Mouse (Mus musculus): ENCODE measurements around the gene Trub2.

- TF ChIP-seq RAD21 (IDR thresholded peaks at IDR 0.05; ENCODE audit: low read depth, low read length) (no peak), ELF1 (IDR thresholded peaks at IDR 0.05; ENCODE audit: low read depth, low read length) (no peak), POLR2A (IDR thresholded peaks at IDR 0.05; ENCODE audit: low read depth, low read length) (no peak), CTCF (conservative IDR thresholded peaks at IDR 0.05 in 1 of 2, IDR thresholded peaks at IDR 0.05 in 1 of 2; ENCODE audit: low read depth in 2 of 2, low read length in 2 of 2) (no peak), IRF4 (IDR thresholded peaks at IDR 0.05; ENCODE audit: low read depth, low read length) (no peak), EP300 (IDR thresholded peaks at IDR 0.05; ENCODE audit: low read length) (no peak), POLR2AphosphoS2 (IDR thresholded peaks at IDR 0.05; ENCODE audit: low read depth, low read length) (no peak; the same call in 1 of the 2 replicates)
Observed at GRCm38 (mm10) chr2:29714127-29714526, 74.2 kb downstream of the Trub2 start.
